Mouse (Mus musculus) CH12.LX (cell line): ENCODE measurements around the gene Crlf1. TPM values are rescaled to one million over a fixed set of nuclear protein-coding genes. Genes with fewer than 3 reads are reported as not detected.

Experiments
- DNase-seq: peaks from one replicate; pipeline ENCODE4 v3.0.0-alpha.2; 2013; ENCODE audit errors: extremely low read depth
- H3K27ac ChIP-seq: 2 replicates; pipeline ENCODE4 v1.5.1; 2012; ENCODE audit warnings: low read depth, mild to moderate bottlenecking, control low read depth, moderate library complexity; ENCODE audit not compliant: insufficient read depth
- H3K27me3 ChIP-seq: replicated peaks from 2 replicates; pipeline ENCODE3; 2012; ENCODE audit warnings: inconsistent platforms
- H3K36me3 ChIP-seq, 2 experiments: replicated peaks in 1 of 2; 2 replicates each; pipeline versions ENCODE3 to v1.6.1; 2012; ENCODE audit warnings: inconsistent platforms in 1 of 2, low read length in 1 of 2, mild to moderate bottlenecking in 1 of 2, mixed read lengths in 1 of 2, moderate library complexity in 1 of 2; ENCODE audit not compliant: control insufficient read depth in 1 of 2, insufficient read depth in 1 of 2
- H3K4me1 ChIP-seq, 2 experiments: 2 replicates each; pipeline ENCODE4 v1.6.1; 2012; ENCODE audit warnings: inconsistent platforms in 1 of 2, moderate library complexity in 1 of 2; ENCODE audit not compliant: insufficient read depth in 2 of 2, control insufficient read depth in 1 of 2
- H3K4me2 ChIP-seq: 2 replicates; pipeline ENCODE4 v1.6.1; 2012; ENCODE audit warnings: low read depth, mild to moderate bottlenecking, control low read depth; ENCODE audit not compliant: poor library complexity, insufficient read depth, severe bottlenecking
- H3K4me3 ChIP-seq, 3 experiments: fragments of 150-350 bp in 1 of 3; sonication (generic) in 1 of 3; replicated peaks in 1 of 3; 2 replicates each; pipeline versions ENCODE3 to v1.5.1; 2011 to 2012; ENCODE audit warnings: low read depth in 2 of 3, low read length in 2 of 3, mild to moderate bottlenecking in 2 of 3, moderate library complexity in 2 of 3, control low read depth in 1 of 3, improper control_type of control experiment in 1 of 3, inconsistent platforms in 1 of 3, mixed read lengths in 1 of 3; ENCODE audit not compliant: poor library complexity in 1 of 3
- H3K79me2 ChIP-seq: replicated peaks from 2 replicates; pipeline ENCODE4 v1.6.1; 2012; ENCODE audit warnings: mild to moderate bottlenecking, moderate library complexity; ENCODE audit not compliant: control insufficient read depth, poor library complexity, insufficient read depth, severe bottlenecking; ENCODE audit errors: extremely low read depth
- H3K9ac ChIP-seq: 2 replicates; pipeline ENCODE4 v1.6.1; 2012; ENCODE audit warnings: low read depth, mild to moderate bottlenecking, control low read depth, moderate library complexity; ENCODE audit not compliant: insufficient read depth
- H3K9me3 ChIP-seq: replicated peaks from 2 replicates; pipeline ENCODE3; 2012; ENCODE audit warnings: low read length, inconsistent platforms, mixed read lengths
- BHLHE40 ChIP-seq: IDR thresholded peaks from 2 replicates; pipeline ENCODE4 v1.6.1; 2011; ENCODE audit warnings: mild to moderate bottlenecking, low read depth, low read length, improper control_type of control experiment
- CTCF ChIP-seq, 2 experiments: IDR thresholded peaks in 1 of 2; conservative IDR thresholded peaks in 1 of 2; 2 replicates each; pipeline ENCODE4 v1.5.1; 2011 to 2012; ENCODE audit warnings: low read depth in 2 of 2, low read length in 2 of 2, improper control_type of control experiment in 1 of 2, inconsistent platforms in 1 of 2, mild to moderate bottlenecking in 1 of 2, moderate library complexity in 1 of 2
- ELF1 ChIP-seq: IDR thresholded peaks from 2 replicates; pipeline ENCODE4 v1.6.1; 2014; ENCODE audit warnings: low read depth, mild to moderate bottlenecking, inconsistent platforms, low read length, improper control_type of control experiment
- IRF4 ChIP-seq: IDR thresholded peaks from 2 replicates; pipeline ENCODE4 v1.6.1; 2014; ENCODE audit warnings: low read depth, mild to moderate bottlenecking, inconsistent platforms, low read length, improper control_type of control experiment
- JUN ChIP-seq: IDR thresholded peaks from 2 replicates; pipeline ENCODE4 v1.6.1; 2011; ENCODE audit warnings: low read depth, mild to moderate bottlenecking, low read length, improper control_type of control experiment, moderate library complexity; ENCODE audit not compliant: insufficient read depth
- MAX ChIP-seq: IDR thresholded peaks from 2 replicates; pipeline ENCODE4 v1.6.1; 2011; ENCODE audit warnings: low read length, improper control_type of control experiment
- MEF2A ChIP-seq: IDR thresholded peaks from 2 replicates; pipeline ENCODE4 v1.6.1; 2014; ENCODE audit warnings: low read depth, mild to moderate bottlenecking, inconsistent platforms, low read length, improper control_type of control experiment, borderline replicate concordance
- MYC ChIP-seq: IDR thresholded peaks from 2 replicates; pipeline ENCODE4 v1.6.1; 2011; ENCODE audit warnings: low read depth, mild to moderate bottlenecking, improper control_type of control experiment, low read length
- PAX5 ChIP-seq: IDR thresholded peaks from 2 replicates; pipeline ENCODE4 v1.6.1; 2012; ENCODE audit warnings: low read length, inconsistent platforms, mixed read lengths
- POLR2A ChIP-seq: IDR thresholded peaks from 2 replicates; pipeline ENCODE4 v1.6.1; 2011; ENCODE audit warnings: low read depth, mild to moderate bottlenecking, improper control_type of control experiment, low read length
- RAD21 ChIP-seq: IDR thresholded peaks from 2 replicates; pipeline ENCODE4 v1.6.1; 2011; ENCODE audit warnings: low read depth, mild to moderate bottlenecking, low read length, improper control_type of control experiment, moderate library complexity
- SMC3 ChIP-seq: IDR thresholded peaks from 2 replicates; pipeline ENCODE4 v1.6.1; 2011; ENCODE audit warnings: low read depth, low read length, improper control_type of control experiment
- ZC3H11A ChIP-seq: IDR thresholded peaks from 2 replicates; pipeline ENCODE4 v1.6.1; 2012; ENCODE audit warnings: low read depth, mild to moderate bottlenecking, inconsistent platforms, low read length, improper control_type of control experiment
- ZMIZ1 ChIP-seq: IDR thresholded peaks from 2 replicates; pipeline ENCODE4 v1.6.1; 2012; ENCODE audit warnings: low read depth, mild to moderate bottlenecking, inconsistent platforms, low read length, improper control_type of control experiment
- dilution Hi-C: fragments of 300-500 bp; cut with MboI; formaldehyde crosslinking; loops from 2 replicates; pipeline ENCODE4 v1.14.3; 2020; ENCODE audit warnings: low sequenced_read_pairs; ENCODE audit not compliant: extremely low pct_unique_long_range_greater_than_20kb, extremely low pct_ligation_motif_present
- in situ Hi-C: fragments of 300-500 bp; cut with MboI; formaldehyde crosslinking; loops from 3 replicates; pipeline ENCODE4 v1.14.3; 2019; ENCODE audit warnings: low sequenced_read_pairs, low pct_ligation_motif_present, low pct_unique_long_range_greater_than_20kb, mixed read lengths
- polyA plus RNA-seq: library from polyadenylated mRNA; unstranded; fragments of >175 nt; gene quantifications from 2 replicates; pipeline ENCODE4 v1.2.1, GENCODE M21; 2012; ENCODE audit warnings: low read depth; ENCODE audit not compliant: insufficient read length
- total RNA-seq, 2 experiments: library from RNA; depleted of rRNA; stranded (reverse); fragments of 300-350 nt in 1 of 2; fragments of >200 nt in 1 of 2; gene quantifications; 2 replicates each; pipeline ENCODE4 v1.2.3; 2012 to 2014

Gene Crlf1
- total and polyA plus RNA-seq, 3 experiments, result 0.42 to 1.1 (median 0.44) TPM

DNA sequence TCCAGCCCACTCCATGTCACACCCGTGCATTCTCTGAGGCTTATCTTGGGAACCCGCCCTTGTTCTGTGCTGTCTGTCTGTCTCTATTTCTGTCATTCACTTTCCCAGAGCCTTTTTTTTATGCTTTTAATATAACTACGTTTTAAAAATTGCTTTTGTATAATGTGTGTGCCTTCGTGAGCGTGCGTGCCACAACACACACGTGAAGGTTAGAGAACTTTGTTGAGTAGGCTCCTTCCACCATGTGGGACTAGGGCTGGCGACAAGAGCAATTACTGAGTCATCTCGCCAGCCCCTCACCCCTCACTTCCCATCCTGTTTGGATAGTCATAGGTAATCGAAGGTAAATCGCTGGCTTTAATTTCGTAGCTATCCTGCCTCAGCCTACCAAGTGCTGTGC lies 9.6 kb downstream of the Crlf1 start:
- dilution Hi-C loops, result no loop called here
- Histone ChIP-seq H3K79me2 (no peaks in the 10 kb centered on the region), H3K4me2 (no peak overlapping the region), H3K36me3 (peaks cover 3 to 28% of the 10 kb centered on the region in 2 experiments), H3K27ac (no peak overlapping the region), H3K4me3 (no peak overlapping the region), H3K9me3 (no peaks in the 10 kb centered on the region), H3K4me1 (peaks cover 7 to 60% of the 10 kb centered on the region in 2 experiments), H3K9ac (no peak overlapping the region), H3K27me3 (peaks cover 20% of the 10 kb centered on the region)
- DNase-seq, result no peak
- in situ Hi-C loops, result loop anchor here (10.0 kb wide), 1 partner anchor 88 kb away; no protein-coding TSS in a partner anchor
- TF ChIP-seq BHLHE40, result no peak
- no peak for TF ChIP-seq MAX
- TF ChIP-seq IRF4, result no peak
- no peak for TF ChIP-seq MYC
- no peak for TF ChIP-seq PAX5

DNA sequence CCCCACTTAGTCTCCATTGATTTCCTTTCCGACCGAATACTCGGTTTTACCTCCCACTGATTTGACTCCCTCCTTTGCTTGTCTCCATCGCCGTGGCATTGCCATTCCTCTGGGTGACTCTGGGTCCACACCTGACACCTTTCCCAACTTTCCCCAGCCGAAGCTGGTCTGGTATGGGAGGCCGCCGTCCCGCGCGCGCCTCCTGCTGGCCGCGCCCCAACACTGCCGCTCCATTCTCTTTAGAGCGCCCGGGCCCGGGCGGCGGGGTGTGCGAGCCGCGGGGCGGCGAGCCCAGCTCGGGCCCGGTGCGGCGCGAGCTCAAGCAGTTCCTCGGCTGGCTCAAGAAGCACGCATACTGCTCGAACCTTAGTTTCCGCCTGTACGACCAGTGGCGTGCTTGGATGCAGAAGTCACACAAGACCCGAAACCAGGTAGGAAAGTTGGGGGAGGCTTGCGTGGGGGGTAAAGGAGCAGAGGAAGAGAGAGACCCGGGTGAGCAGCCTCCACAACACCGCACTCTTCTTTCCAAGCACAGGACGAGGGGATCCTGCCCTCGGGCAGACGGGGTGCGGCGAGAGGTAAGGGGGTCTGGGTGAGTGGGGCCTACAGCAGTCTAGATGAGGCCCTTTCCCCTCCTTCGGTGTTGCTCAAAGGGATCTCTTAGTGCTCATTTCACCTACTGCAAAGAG lies 10.2 kb downstream of the Crlf1 start:
- Histone ChIP-seq H3K4me1 (peaks cover 12 to 66% of the 10 kb centered on the region in 2 experiments), H3K27me3 (peaks cover 16% of the 10 kb centered on the region), H3K9me3 (no peaks in the 10 kb centered on the region), H3K4me2 (no peak overlapping the region), H3K4me3 (no peak overlapping the region), H3K9ac (no peak overlapping the region), H3K36me3 (peaks cover 9 to 34% of the 10 kb centered on the region in 2 experiments), H3K27ac (no peak overlapping the region), H3K79me2 (0 out of 2 replicates have a peak, but pooled peaks cover 5% of the 10 kb centered on the region)
- in situ Hi-C loops, result loop anchor here (10.0 kb wide), 1 partner anchor 88 kb away; no protein-coding TSS in a partner anchor
- peak; percentile 92 for TF ChIP-seq SMC3
- peak; percentile 71 for TF ChIP-seq RAD21
- TF ChIP-seq JUN, result no peak
- TF ChIP-seq ZMIZ1, result no peak
- TF ChIP-seq ELF1, result no peak
- TF ChIP-seq MEF2A, result 0 out of 2 replicates have a peak, but pooled peaks have one; percentile 24
- peak in 1 of 2 experiments; percentile 93; a peak in 3 of 4 replicates for TF ChIP-seq CTCF (conservative IDR thresholded peaks at IDR 0.05 in 1 of 2, IDR thresholded peaks at IDR 0.05 in 1 of 2; ENCODE audit: low read depth in 2 of 2, low read length in 2 of 2)
- no peak for TF ChIP-seq PAX5
- peak; percentile 47; the same call in 1 of the 2 replicates for TF ChIP-seq ZC3H11A
- TF ChIP-seq POLR2A, result no peak
- TF ChIP-seq BHLHE40, result peak; percentile 9; the same call in 1 of the 2 replicates
- dilution Hi-C loops, result no loop called here
- no peak for DNase-seq
